Comparison of ENCODE assay signal across 23 mouse cellular contexts in genomic region chr13:49478851-49479374, GRCm38 (mm10). TPM values are rescaled to one million over a fixed set of nuclear protein-coding genes. Genes with fewer than 3 reads are reported as not detected.
A peak's percentile ranks its signal among the peaks of the same experiment; 100 is the strongest.
DNase-seq lines count a peak whose midpoint lies in the region; ATAC-seq and TF ChIP-seq lines count a peak whose summit lies in the region.
"Had no signal": no experiment of that assay in that cellular context is flagged by ENCODE, and none has a peak within 500 bp of the region (broad histone marks: within the 10 kb centered on the region; RNA-seq: fewer than 3 reads in every experiment).

No protein-coding gene starts in this region.

- no peak for TF ChIP-seq POLR2A in heart, adult 2 months (IDR thresholded peaks at IDR 0.05; ENCODE audit: insufficient read depth, low read depth, low read length)
- TF ChIP-seq POLR2A in liver, adult 2 months (IDR thresholded peaks at IDR 0.05; ENCODE audit: extremely low read depth, insufficient read depth, low read length) = no peak
- no peak for TF ChIP-seq POLR2A in small intestine, adult 2 months (IDR thresholded peaks at IDR 0.05; ENCODE audit: low read depth, low read length)

- no peak overlapping the region for H3K9ac ChIP-seq in heart, adult 2 months (ENCODE audit: low read depth, low read length)
- H3K9ac ChIP-seq in liver, adult 2 months (ENCODE audit: low read depth, low read length) = no peak overlapping the region
- H3K9ac ChIP-seq in liver, postnatal 0 days (replicated peaks) = no peak overlapping the region
- H3K9ac ChIP-seq in embryonic facial prominence, embryonic 14.5 days (ENCODE audit: low read depth, low read length) = no peak overlapping the region
- H3K9ac ChIP-seq: forebrain, embryonic 13.5 days; heart, embryonic 12.5 days; hindbrain, embryonic 15.5 days; intestine, embryonic 15.5 days; liver, embryonic 13.5 days; midbrain, embryonic 12.5 days had no signal

- H3K27me3 ChIP-seq in heart, adult 2 months (ENCODE audit: control insufficient read depth, insufficient read depth, low read length) = no peaks in the 10 kb centered on the region
- no peaks in the 10 kb centered on the region for H3K27me3 ChIP-seq in liver, adult 2 months (ENCODE audit: control insufficient read depth, insufficient read depth, low read length)
- H3K27me3 ChIP-seq in liver, postnatal 0 days (ENCODE audit: insufficient read depth, low read length) = no peaks in the 10 kb centered on the region
- no peaks in the 10 kb centered on the region for H3K27me3 ChIP-seq in embryonic facial prominence, embryonic 14.5 days (replicated peaks; ENCODE audit: control insufficient read depth, insufficient read depth, low read length)
- H3K27me3 ChIP-seq in small intestine, adult 2 months (ENCODE audit: control insufficient read depth, insufficient read depth, low read length) = no peaks in the 10 kb centered on the region
- H3K27me3 ChIP-seq: CH12.LX; forebrain, embryonic 13.5 days; heart, embryonic 12.5 days; hindbrain, embryonic 15.5 days; intestine, embryonic 15.5 days; liver, embryonic 13.5 days; midbrain, embryonic 12.5 days had no signal

- H3K4me1 ChIP-seq in heart, adult 2 months (ENCODE audit: control insufficient read depth, insufficient read depth, low read length) = peaks cover 12% of the 10 kb centered on the region
- peaks cover 5% of the 10 kb centered on the region for H3K4me1 ChIP-seq in liver, adult 2 months (ENCODE audit: control insufficient read depth, insufficient read depth, low read length)
- H3K4me1 ChIP-seq in liver, postnatal 0 days (ENCODE audit: insufficient read depth) = peaks cover 2% of the 10 kb centered on the region; the same call in 1 of the 2 replicates
- peaks cover 26% of the 10 kb centered on the region for H3K4me1 ChIP-seq in embryonic facial prominence, embryonic 14.5 days (ENCODE audit: control insufficient read depth, insufficient read depth, low read length)
- no peaks in the 10 kb centered on the region for H3K4me1 ChIP-seq in small intestine, adult 2 months (ENCODE audit: control insufficient read depth, insufficient read depth, insufficient read length, low read length)
- H3K4me1 ChIP-seq: liver, embryonic 13.5 days had no signal

- peak overlapping the region; percentile 93 for H3K27ac ChIP-seq in heart, adult 2 months
- peak overlapping the region; percentile 28; the same call in 1 of the 2 replicates for H3K27ac ChIP-seq in liver, adult 2 months (replicated peaks; ENCODE audit: insufficient read depth, low read depth, low read length)
- no peak overlapping the region for H3K27ac ChIP-seq in liver, postnatal 0 days (ENCODE audit: low read depth)
- H3K27ac ChIP-seq in embryonic facial prominence, embryonic 14.5 days (replicated peaks; ENCODE audit: low read depth, low read length) = peak overlapping the region; percentile 95
- H3K27ac ChIP-seq in small intestine, adult 2 months (ENCODE audit: insufficient read depth, low read depth, low read length) = peak overlapping the region; percentile 51; the same call in 1 of the 2 replicates
- H3K27ac ChIP-seq: forebrain, embryonic 13.5 days; hindbrain, embryonic 15.5 days; intestine, embryonic 15.5 days; liver, embryonic 13.5 days; macrophage; midbrain, embryonic 12.5 days had no signal

- TF ChIP-seq CTCF in heart, adult 2 months (IDR thresholded peaks at IDR 0.05) = no peak
- TF ChIP-seq CTCF in liver, adult 2 months (IDR thresholded peaks at IDR 0.05; ENCODE audit: low read depth, low read length) = no peak
- no peak for TF ChIP-seq CTCF in liver, postnatal 0 days (IDR thresholded peaks at IDR 0.05; ENCODE audit: low read depth)
- no peak for TF ChIP-seq CTCF in small intestine, adult 2 months (IDR thresholded peaks at IDR 0.05; ENCODE audit: extremely low read depth, insufficient read length, insufficient replicate concordance, low read depth, low read length)

- no peak for DNase-seq in heart, adult 2 months
- DNase-seq in heart, postnatal 36 days = no peak
- DNase-seq in liver, adult 2 months (ENCODE audit: extremely low read depth, low read depth, low spot score) = peak; percentile 90
- DNase-seq in liver, postnatal 0 days = no peak
- no peak for DNase-seq in embryonic facial prominence, embryonic 14.5 days (ENCODE audit: low spot score)
- DNase-seq in ovary, postnatal 36 days (ENCODE audit: low spot score) = no peak
- DNase-seq in liver = no peak
- DNase-seq: adrenal gland, postnatal 25 days; cerebellum, adult 11-12 months; cerebellum, postnatal 25 days; layer of hippocampus, postnatal 36 days; liver, embryonic 13.5 days; right cerebral cortex, postnatal 4 days had no signal

- intact Hi-C loops in heart, adult 2 months (cut with DNase I) = no loop called here
- intact Hi-C loops in heart, postnatal 36 days (cut with DNase I) = no loop called here

- no peak overlapping the region for H3K4me3 ChIP-seq in heart, adult 2 months
- H3K4me3 ChIP-seq in liver, adult 2 months (ENCODE audit: insufficient read depth, low read depth, low read length) = no peak overlapping the region
- no peak overlapping the region for H3K4me3 ChIP-seq in liver, postnatal 0 days (ENCODE audit: low read depth, low read length)
- H3K4me3 ChIP-seq in embryonic facial prominence, embryonic 14.5 days (ENCODE audit: low read depth, low read length) = no peak overlapping the region
- no peak overlapping the region for H3K4me3 ChIP-seq in small intestine, adult 2 months (ENCODE audit: low read depth, low read length)
- H3K4me3 ChIP-seq: erythroblast, embryonic 14.5 days; forebrain, embryonic 13.5 days; heart, embryonic 12.5 days; hindbrain, embryonic 15.5 days; intestine, embryonic 15.5 days; liver, embryonic 13.5 days; midbrain, embryonic 12.5 days had no signal

- H3K36me3 ChIP-seq in heart, adult 2 months (ENCODE audit: control insufficient read depth, insufficient read depth, low read length) = peaks cover 8% of the 10 kb centered on the region
- no peaks in the 10 kb centered on the region for H3K36me3 ChIP-seq in liver, adult 2 months (ENCODE audit: control insufficient read depth, insufficient read depth, low read length)
- no peaks in the 10 kb centered on the region for H3K36me3 ChIP-seq in liver, postnatal 0 days (replicated peaks; ENCODE audit: insufficient read depth, low read length)
- no peaks in the 10 kb centered on the region for H3K36me3 ChIP-seq in embryonic facial prominence, embryonic 14.5 days (ENCODE audit: control insufficient read depth, insufficient read depth, low read length)
- H3K36me3 ChIP-seq in small intestine, adult 2 months (ENCODE audit: control insufficient read depth, insufficient read depth, low read length) = no peaks in the 10 kb centered on the region
- H3K36me3 ChIP-seq: heart, embryonic 12.5 days; hindbrain, embryonic 15.5 days; intestine, embryonic 15.5 days; liver, embryonic 13.5 days; midbrain, embryonic 12.5 days had no signal

- H3K9me3 ChIP-seq in liver, postnatal 0 days (ENCODE audit: low read length) = no peaks in the 10 kb centered on the region
- H3K9me3 ChIP-seq in embryonic facial prominence, embryonic 14.5 days (ENCODE audit: control insufficient read depth, low read length) = no peaks in the 10 kb centered on the region
- H3K9me3 ChIP-seq: forebrain, embryonic 13.5 days; heart, embryonic 12.5 days; hindbrain, embryonic 15.5 days; intestine, embryonic 15.5 days; liver, embryonic 13.5 days; midbrain, embryonic 12.5 days had no signal

- no peak for ATAC-seq in liver, postnatal 0 days
- ATAC-seq in embryonic facial prominence, embryonic 14.5 days (ENCODE audit: low read depth) = no peak
- ATAC-seq: forebrain, embryonic 13.5 days; intestine, embryonic 15.5 days had no signal

- H3K79me2 ChIP-seq in heart, adult 2 months (replicated peaks; ENCODE audit: control insufficient read depth, insufficient read depth, low read length) = no peaks in the 10 kb centered on the region
- no peaks in the 10 kb centered on the region for H3K79me2 ChIP-seq in liver, adult 2 months (ENCODE audit: control insufficient read depth, insufficient read depth, low read length)

- WGBS in heart, adult 2 months = 84% methylated on average over 6 of the region's 6 CpGs
- WGBS in liver, adult 2 months = 39% methylated on average over 6 of the region's 6 CpGs
- WGBS in liver, postnatal 0 days (ENCODE audit: insufficient replicate concordance) = 75% methylated on average over 6 of the region's 6 CpGs
- 88% methylated on average over 6 of the region's 6 CpGs for WGBS in embryonic facial prominence, embryonic 14.5 days
- WGBS in small intestine, adult 2 months = 78% methylated on average over 6 of the region's 6 CpGs

- no peak overlapping the region for H3K4me2 ChIP-seq in liver, postnatal 0 days (ENCODE audit: low read depth, low read length)
- no peak overlapping the region for H3K4me2 ChIP-seq in embryonic facial prominence, embryonic 14.5 days (ENCODE audit: low read depth, low read length)
- H3K4me2 ChIP-seq: forebrain, embryonic 13.5 days; heart, embryonic 12.5 days; hindbrain, embryonic 15.5 days; intestine, embryonic 15.5 days; liver, embryonic 13.5 days; midbrain, embryonic 12.5 days had no signal

- no peak for TF ChIP-seq EP300 in heart, adult 2 months (IDR thresholded peaks at IDR 0.05; ENCODE audit: insufficient read depth, low read depth, low read length)
- no peak for TF ChIP-seq EP300 in liver, postnatal 0 days (IDR thresholded peaks at IDR 0.05; ENCODE audit: low read depth)

RNA-seq across cellular contexts. Expression of gene Tes3-ps, which starts 14.2 kb away (rescaled TPM):
- 1 to 10 TPM in 1 of 2 experiments, under 1 TPM in 1; 0.99 to 1.4 TPM for total RNA-seq in heart, adult 2 months (2021)
- polyA plus RNA-seq in heart, adult 2 months (2012; rRNA removed) = 0.08 and 0.09 TPM in 2 replicates
- total RNA-seq in heart, postnatal 36 days (2021) = 1 to 10 TPM; 1.1 to 1.5 TPM
- total RNA-seq in liver, adult 2 months (2014; rRNA removed) = 0.13 and 0.18 TPM in 2 replicates
- 0.04 TPM in 2 replicates for polyA plus RNA-seq in liver, adult 2 months (2012; rRNA removed)
- 0.47 TPM in 2 replicates for polyA plus RNA-seq in liver, postnatal 0 days (2015; fragmentation: Nextera tagmentation; extraction: Ambion mirVana)
- polyA plus RNA-seq in embryonic facial prominence, embryonic 14.5 days (2014; fragmentation: Nextera tagmentation; extraction: Ambion mirVana) = 0.81 and 0.97 TPM in 2 replicates
- polyA plus RNA-seq in small intestine, adult 2 months (2012; rRNA removed) = not detected in 2 replicates

RNA-seq across cellular contexts. Expression of gene Ecm2, which starts 25.7 kb away (rescaled TPM):
- 10 to 100 TPM; 13.4 to 15.4 TPM for total RNA-seq in heart, adult 2 months (2021)
- 8.2 and 14.8 TPM in 2 replicates for polyA plus RNA-seq in heart, adult 2 months (2012; rRNA removed)
- 10 to 100 TPM; 14.2 to 14.5 TPM for total RNA-seq in heart, postnatal 36 days (2021)
- 0.55 and 0.81 TPM in 2 replicates for total RNA-seq in liver, adult 2 months (2014; rRNA removed)
- 0.07 and 0.15 TPM in 2 replicates for polyA plus RNA-seq in liver, adult 2 months (2012; rRNA removed)
- polyA plus RNA-seq in liver, postnatal 0 days (2015; fragmentation: Nextera tagmentation; extraction: Ambion mirVana) = 0.31 and 0.38 TPM in 2 replicates
- 1.7 TPM in 2 replicates for polyA plus RNA-seq in embryonic facial prominence, embryonic 14.5 days (2014; fragmentation: Nextera tagmentation; extraction: Ambion mirVana)
- 0.17 and 0.19 TPM in 2 replicates for polyA plus RNA-seq in small intestine, adult 2 months (2012; rRNA removed)
- total RNA-seq: monocyte, adult 5-6 weeks had no signal
- polyA plus RNA-seq: erythroblast, embryonic 14.5 days; macrophage had no signal

RNA-seq across cellular contexts. Expression of gene Ippk, which starts 57.9 kb away (rescaled TPM):
- total RNA-seq in heart, adult 2 months (2021) = 1 to 10 TPM; 6.7 to 7.3 TPM
- 4.3 and 6.9 TPM in 2 replicates for polyA plus RNA-seq in heart, adult 2 months (2012; rRNA removed)
- total RNA-seq in heart, postnatal 36 days (2021) = 1 to 10 TPM; 6.5 TPM
- total RNA-seq in liver, adult 2 months (2014; rRNA removed) = 5.0 and 5.6 TPM in 2 replicates
- 3.2 and 3.9 TPM in 2 replicates for polyA plus RNA-seq in liver, adult 2 months (2012; rRNA removed)
- polyA plus RNA-seq in liver, postnatal 0 days (2015; fragmentation: Nextera tagmentation; extraction: Ambion mirVana) = 5.9 and 6.0 TPM in 2 replicates
- 13.8 and 14.5 TPM in 2 replicates for polyA plus RNA-seq in embryonic facial prominence, embryonic 14.5 days (2014; fragmentation: Nextera tagmentation; extraction: Ambion mirVana)
- 2.6 TPM in 2 replicates for polyA plus RNA-seq in small intestine, adult 2 months (2012; rRNA removed)
